Mouse (Mus musculus) ovary, postnatal 36 days (tissue): Measurements from ENCODE around the gene Repin1.

Experiments used
- DNase-seq: peaks from one replicate; pipeline ENCODE4 v3.0.0; 2022; ENCODE audit warnings: low spot score, mixed read lengths

Gene Repin1

GRCm38 (mm10) chr6:48593158-48594042, at the start of gene Repin1, which contains the start of gene Gm44965:
Gene Repin1 (plus strand): TSS chr6:48593883.
Gene Gm44965 (plus strand): TSS chr6:48593941.
- peak; percentile 96 for DNase-seq

- no peak for DNase-seq
These were observed 48.4 kb upstream of the Repin1 start for GRCm38 (mm10) chr6:48545251-48545650.

- DNase-seq: peak; percentile 8
These were observed 47.4 kb upstream of the Repin1 start for GRCm38 (mm10) chr6:48546271-48546670.

GRCm38 (mm10) chr6:48546858-48547257, 46.8 kb upstream of the Repin1 start:
- no peak for DNase-seq

GRCm38 (mm10) chr6:48548314-48548713, 45.4 kb upstream of the Repin1 start:
- no peak for DNase-seq

GRCm38 (mm10) chr6:48552918-48553317, 40.8 kb upstream of the Repin1 start:
- DNase-seq: no peak

- DNase-seq: no peak
These were observed 39.9 kb upstream of the Repin1 start for GRCm38 (mm10) chr6:48553819-48554218.

- DNase-seq: peak; percentile 97
These were observed 39.2 kb upstream of the Repin1 start, which contains the start of gene Lrrc61 for GRCm38 (mm10) chr6:48554280-48555103. Gene Lrrc61 (plus strand): TSS chr6:48554796.

- no peak for DNase-seq
These were observed 38.4 kb upstream of the Repin1 start for GRCm38 (mm10) chr6:48555104-48555890.

- DNase-seq: no peak
These were observed 37.7 kb upstream of the Repin1 start for GRCm38 (mm10) chr6:48555956-48556355.

GRCm38 (mm10) chr6:48565693-48566310, 27.9 kb upstream of the Repin1 start:
- DNase-seq: no peak

- peak; percentile 59 for DNase-seq
These were observed 27.4 kb upstream of the Repin1 start for GRCm38 (mm10) chr6:48566312-48566711.

- peak; percentile 68 for DNase-seq
These were observed 25.4 kb upstream of the Repin1 start for GRCm38 (mm10) chr6:48568036-48568984.

- no peak for DNase-seq
These were observed 24.4 kb upstream of the Repin1 start for GRCm38 (mm10) chr6:48569065-48569807.

GRCm38 (mm10) chr6:48572014-48572413, 21.7 kb upstream of the Repin1 start:
- DNase-seq: no peak

- DNase-seq: no peak
These were observed 21.1 kb upstream of the Repin1 start, which contains the start of gene Rarres2 for GRCm38 (mm10) chr6:48572572-48573061. Gene Rarres2 (minus strand): TSS chr6:48572789.

- DNase-seq: no peak
These were observed 20.4 kb upstream of the Repin1 start for GRCm38 (mm10) chr6:48573280-48573679.

GRCm38 (mm10) chr6:48573981-48574380, 19.7 kb upstream of the Repin1 start:
- no peak for DNase-seq

GRCm38 (mm10) chr6:48578736-48579135, 14.9 kb upstream of the Repin1 start:
- no peak for DNase-seq
